Mouse (Mus musculus): ENCODE results near the gene Msx1.

Gene Msx1

GRCm38 (mm10) chr5:37825611-37826445 lies 1.4 kb upstream of the Msx1 start:
- DNase-seq, result peak in 1 of 2 experiments; percentile 28

- DNase-seq, result no peak
Measured at GRCm38 (mm10) chr5:37825111-37825600, 773 bp upstream of the Msx1 start.

- peak in 1 of 2 experiments; percentile 57 for DNase-seq
Measured at GRCm38 (mm10) chr5:37823721-37824460, 492 bp downstream of the Msx1 start.

- DNase-seq, result peak; percentile 34 to 48
Measured at GRCm38 (mm10) chr5:37822791-37823720, 1.3 kb downstream of the Msx1 start.

- DNase-seq, result peak in 1 of 2 experiments; percentile 21
Measured at GRCm38 (mm10) chr5:37822116-37822707, 2.2 kb downstream of the Msx1 start.

GRCm38 (mm10) chr5:37821111-37821601 lies 3.2 kb downstream of the Msx1 start:
- peak in 1 of 2 experiments; percentile 41 for DNase-seq

GRCm38 (mm10) chr5:37820689-37821088 lies 3.7 kb downstream of the Msx1 start:
- DNase-seq, result no peak

- DNase-seq, result no peak
Measured at GRCm38 (mm10) chr5:37819971-37820370, 4.4 kb downstream of the Msx1 start.

- no peak for DNase-seq
Measured at GRCm38 (mm10) chr5:37819541-37819940, 4.8 kb downstream of the Msx1 start.

GRCm38 (mm10) chr5:37818533-37819215 lies 5.7 kb downstream of the Msx1 start:
- DNase-seq, result no peak

- DNase-seq, result no peak
Measured at GRCm38 (mm10) chr5:37817658-37818532, 6.5 kb downstream of the Msx1 start.

GRCm38 (mm10) chr5:37816907-37817657 lies 7.3 kb downstream of the Msx1 start:
- peak; percentile 74 to 79 for DNase-seq

- no peak for DNase-seq
Measured at GRCm38 (mm10) chr5:37815909-37816308, 8.5 kb downstream of the Msx1 start.

GRCm38 (mm10) chr5:37814169-37814568 lies 10.2 kb downstream of the Msx1 start:
- DNase-seq, result peak in 1 of 2 experiments; percentile 31

- no peak for DNase-seq
Measured at GRCm38 (mm10) chr5:37805291-37805690, 19.1 kb downstream of the Msx1 start.

GRCm38 (mm10) chr5:37804512-37805118 lies 19.8 kb downstream of the Msx1 start:
- DNase-seq, result no peak

- DNase-seq, result no peak
Measured at GRCm38 (mm10) chr5:37797251-37797650, 27.1 kb downstream of the Msx1 start.

GRCm38 (mm10) chr5:37796751-37797150 lies 27.6 kb downstream of the Msx1 start:
- DNase-seq, result no peak

- DNase-seq, result no peak
Measured at GRCm38 (mm10) chr5:37795691-37796090, 28.7 kb downstream of the Msx1 start.
